Mouse (Mus musculus): ENCODE measurements around the gene Elk3.

- TF ChIP-seq EP300 (optimal IDR thresholded peaks at IDR 0.05), result no peak
- TF ChIP-seq CTCF (IDR thresholded peaks at IDR 0.05; ENCODE audit: low read depth), result no peak
These were observed 48.5 kb upstream of the Elk3 start for GRCm38 (mm10) chr10:93359339-93359863.
